ENCODE assay signal across 20 mouse cellular contexts in genomic region chr7:111658579-111658978, GRCm38 (mm10).
DNase-seq lines count a peak whose midpoint lies in the region; ATAC-seq and TF ChIP-seq lines count a peak whose summit lies in the region.
"Had no signal": no experiment of that assay in that cellular context is flagged by ENCODE, and none has a peak within 500 bp of the region (broad histone marks: within the 10 kb centered on the region; RNA-seq: fewer than 3 reads in every experiment).

No protein-coding gene starts in this region.

- H3K27ac ChIP-seq in embryonic facial prominence, embryonic 14.5 days (replicated peaks; ENCODE audit: low read depth, low read length): no peak overlapping the region
- H3K27ac ChIP-seq in embryonic facial prominence, embryonic 10.5 days (replicated peaks): no peak overlapping the region
- H3K27ac ChIP-seq in layer of hippocampus, adult 2 months: peak overlapping the region; percentile 64
- H3K27ac ChIP-seq: forebrain, embryonic 13.5 days; hindbrain, embryonic 12.5 days had no signal

- no peaks in the 10 kb centered on the region for H3K27me3 ChIP-seq in embryonic facial prominence, embryonic 14.5 days (replicated peaks; ENCODE audit: control insufficient read depth, insufficient read depth, low read length)
- no peaks in the 10 kb centered on the region for H3K27me3 ChIP-seq in embryonic facial prominence, embryonic 10.5 days (replicated peaks; ENCODE audit: low read depth, poor library complexity, severe bottlenecking)
- H3K27me3 ChIP-seq: forebrain, embryonic 13.5 days; heart, embryonic 12.5 days; hindbrain, embryonic 12.5 days had no signal

- peak; percentile 48; the same call in 1 of the 2 replicates for ATAC-seq in embryonic facial prominence, embryonic 14.5 days (ENCODE audit: low read depth)
- ATAC-seq: forebrain, embryonic 13.5 days; hindbrain, embryonic 16.5 days; inflammation-experienced regulatory T-cells, adult 6 months had no signal

- TF ChIP-seq CTCF in layer of hippocampus, adult 2 months (conservative IDR thresholded peaks at IDR 0.05): no peak

- DNase-seq in embryonic facial prominence, embryonic 14.5 days (ENCODE audit: low spot score): peak; percentile 66
- DNase-seq in embryonic facial prominence, embryonic 10.5 days (ENCODE audit: low spot score): no peak
- no peak for DNase-seq in layer of hippocampus, adult 2 months (ENCODE audit: low spot score in 2 of 2)
- no peak for DNase-seq in layer of hippocampus, postnatal 10 days (ENCODE audit: low spot score in 2 of 2)
- peak; percentile 9 for DNase-seq in adipocyte (ENCODE audit: low spot score)
- peak; percentile 20 for DNase-seq in skeletal muscle tissue, adult 2 months (ENCODE audit: low read depth, low spot score)
- no peak for DNase-seq in cerebellum, postnatal 10 days
- no peak for DNase-seq in natural killer cell, adult 2 months (ENCODE audit: low spot score in 2 of 2)
- DNase-seq: adrenal gland, postnatal 10 days; cerebellum, adult 11-12 months; cerebellum, adult 9-10 months; cerebellum, postnatal 36 days; gastrocnemius, postnatal 10 days; heart, postnatal 36 days; kidney, adult 11 months had no signal

- no peak overlapping the region for H3K4me2 ChIP-seq in embryonic facial prominence, embryonic 14.5 days (ENCODE audit: low read depth, low read length)
- H3K4me2 ChIP-seq: forebrain, embryonic 13.5 days; heart, embryonic 12.5 days; hindbrain, embryonic 12.5 days had no signal

- 51% methylated on average over 4 of the region's 4 CpGs for WGBS in embryonic facial prominence, embryonic 14.5 days
- WGBS in embryonic facial prominence, embryonic 10.5 days: 82% methylated on average over 4 of the region's 4 CpGs

- no peaks in the 10 kb centered on the region for H3K9me3 ChIP-seq in embryonic facial prominence, embryonic 14.5 days (ENCODE audit: control insufficient read depth, low read length)
- no peaks in the 10 kb centered on the region for H3K9me3 ChIP-seq in embryonic facial prominence, embryonic 10.5 days
- H3K9me3 ChIP-seq: forebrain, embryonic 13.5 days; heart, embryonic 12.5 days; hindbrain, embryonic 12.5 days had no signal

- no peaks in the 10 kb centered on the region for H3K36me3 ChIP-seq in embryonic facial prominence, embryonic 14.5 days (ENCODE audit: control insufficient read depth, insufficient read depth, low read length)
- H3K36me3 ChIP-seq in embryonic facial prominence, embryonic 10.5 days (replicated peaks): no peaks in the 10 kb centered on the region
- H3K36me3 ChIP-seq: heart, embryonic 12.5 days; hindbrain, embryonic 12.5 days had no signal

- H3K4me3 ChIP-seq in embryonic facial prominence, embryonic 14.5 days (ENCODE audit: low read depth, low read length): no peak overlapping the region
- H3K4me3 ChIP-seq in embryonic facial prominence, embryonic 10.5 days: no peak overlapping the region
- no peak overlapping the region for H3K4me3 ChIP-seq in layer of hippocampus, adult 2 months
- H3K4me3 ChIP-seq: forebrain, embryonic 13.5 days; heart, embryonic 12.5 days; hindbrain, embryonic 12.5 days had no signal

- no peak overlapping the region for H3K9ac ChIP-seq in embryonic facial prominence, embryonic 14.5 days (ENCODE audit: low read depth, low read length)
- H3K9ac ChIP-seq: forebrain, embryonic 13.5 days; heart, embryonic 12.5 days; hindbrain, embryonic 12.5 days had no signal

- peaks cover 12% of the 10 kb centered on the region for H3K4me1 ChIP-seq in embryonic facial prominence, embryonic 14.5 days (ENCODE audit: control insufficient read depth, insufficient read depth, low read length)
- peaks cover 4% of the 10 kb centered on the region for H3K4me1 ChIP-seq in embryonic facial prominence, embryonic 10.5 days
- H3K4me1 ChIP-seq: forebrain, embryonic 13.5 days had no signal

Comparison
In these comparisons a context has a peak if more than half of its experiments do, and no peak if none do; other contexts are left out.
1. DNase-seq: peak in embryonic facial prominence, embryonic 14.5 days (single experiment), adipocyte (single experiment) and skeletal muscle tissue, adult 2 months (single experiment); none in embryonic facial prominence, embryonic 10.5 days (single experiment), layer of hippocampus, adult 2 months (0 of 2), layer of hippocampus, postnatal 10 days (0 of 2), cerebellum, postnatal 10 days (0 of 2) and natural killer cell, adult 2 months (0 of 2).